Mouse (Mus musculus) olfactory bulb, adult 2 months (tissue): ENCODE measurements around the gene Spata33.

Source experiments
- CTCF ChIP-seq: fragments of 200-500 bp; IDR thresholded peaks from 2 replicates; pipeline ENCODE4 v1.5.1; 2012; ENCODE audit warnings: low read depth, mild to moderate bottlenecking, low read length, moderate library complexity; ENCODE audit not compliant: insufficient read depth
- POLR2A ChIP-seq: fragments of 200-500 bp; IDR thresholded peaks from 2 replicates; pipeline ENCODE4 v1.6.1; 2012; ENCODE audit warnings: mild to moderate bottlenecking, low read depth, low read length, moderate library complexity; ENCODE audit not compliant: insufficient read depth

- TF ChIP-seq CTCF, result no peak
- TF ChIP-seq POLR2A, result no peak
Observed at GRCm38 (mm10) chr8:123245543-123245942, 32.9 kb downstream of the Spata33 start.
